Mouse (Mus musculus) megakaryocyte, embryonic 14.5 days (primary cell): Measurements from ENCODE around the gene C130050O18Rik.

Experiments used
- FLI1 ChIP-seq: IDR thresholded peaks from 2 replicates; pipeline ENCODE4 v1.6.1; 2012; ENCODE audit warnings: low read length, inconsistent platforms, mixed read lengths
- GATA1 ChIP-seq: IDR thresholded peaks from 3 replicates; pipeline ENCODE4 v1.6.1; 2012; ENCODE audit warnings: mixed read lengths, low read length, inconsistent platforms, borderline replicate concordance

GRCm38 (mm10) chr5:139358653-139359052 lies 46.4 kb upstream of the C130050O18Rik start:
- TF ChIP-seq GATA1 (no peak), FLI1 (no peak)
